Mouse (Mus musculus) hindbrain, postnatal 0 days (tissue): ENCODE data around the gene Hist2h2ab. TPM values are rescaled to one million over a fixed set of nuclear protein-coding genes. Genes with fewer than 3 reads are reported as not detected.
"Not testable (repeated sequence)": the region's sequence is repeated elsewhere in the genome, so short reads cannot be mapped to it uniquely, and the experiment has no call there.

ENCODE experiments used
- ATAC-seq: fragments of 200-750 bp; cut with Nextera tagmentation; 2 replicates; pipeline ENCODE4 v1.8.0; 2017; ENCODE audit warnings: mild to moderate bottlenecking, moderate TSS enrichment, moderate library complexity
- DNase-seq: peaks from one replicate; pipeline ENCODE4 v3.0.0-alpha.2; 2015; ENCODE audit warnings: low spot score
- H3K27ac ChIP-seq: fragments of 300-500 bp; sonication (generic); 2 replicates; pipeline ENCODE4 v1.5.1; 2014; ENCODE audit warnings: mild to moderate bottlenecking
- H3K27me3 ChIP-seq: fragments of 300-500 bp; sonication (generic); 2 replicates; pipeline ENCODE4 v1.6.1; 2014; ENCODE audit warnings: low read length, mixed read lengths; ENCODE audit not compliant: insufficient read depth
- H3K36me3 ChIP-seq: fragments of 300-500 bp; sonication (generic); 2 replicates; pipeline ENCODE4 v1.6.1; 2014; ENCODE audit warnings: low read length, mixed read lengths; ENCODE audit not compliant: insufficient read depth
- H3K4me1 ChIP-seq: fragments of 300-500 bp; sonication (generic); 2 replicates; pipeline ENCODE4 v1.6.1; 2014; ENCODE audit warnings: antibody characterized with exemption, low read length, mixed read lengths; ENCODE audit not compliant: insufficient read depth
- H3K4me2 ChIP-seq: fragments of 300-500 bp; sonication (generic); 2 replicates; pipeline ENCODE4 v1.6.1; 2014; ENCODE audit warnings: low read depth, mild to moderate bottlenecking, low read length, moderate library complexity, mixed read lengths
- H3K4me3 ChIP-seq: fragments of 300-500 bp; sonication (generic); 2 replicates; pipeline ENCODE4 v1.5.1; 2014; ENCODE audit warnings: low read length
- H3K9ac ChIP-seq: fragments of 300-500 bp; sonication (generic); replicated peaks from 2 replicates; pipeline ENCODE4 v1.6.1; 2014; ENCODE audit warnings: mild to moderate bottlenecking, low read length, moderate library complexity, mixed read lengths
- H3K9me3 ChIP-seq: fragments of 300-500 bp; sonication (generic); 2 replicates; pipeline ENCODE4 v1.6.1; 2016; ENCODE audit warnings: low read length, mixed read lengths
- CTCF ChIP-seq: IDR thresholded peaks from 2 replicates; pipeline ENCODE4 v1.5.1; 2016; ENCODE audit warnings: antibody characterized with exemption, control low read depth, low read depth
- WGBS: fragments of 180-500 bp; shearing (Covaris S2); extraction: QIAGEN DNeasy Blood & Tissue Kit; methylation state at CpG from one replicate; pipeline ENCODE4 v1.1.7; 2014; 5-methylcytosine and 5-hydroxymethylcytosine counted together
- polyA plus RNA-seq: library from polyadenylated mRNA; unstranded; fragments of >200 nt; fragmentation: Nextera tagmentation; extraction: Ambion mirVana; gene quantifications from 2 replicates; pipeline ENCODE4 v1.2.1, GENCODE M21; 2015
- total RNA-seq: library from RNA; depleted of rRNA; stranded (reverse); fragments of >200 nt; gene quantifications from 2 replicates; pipeline ENCODE4 v1.2.3, GENCODE M21; 2014

The Hist2h2ab gene
- total and polyA plus RNA-seq, 2 experiments from 2014 or later: 161 TPM; not detected in 1

DNA sequence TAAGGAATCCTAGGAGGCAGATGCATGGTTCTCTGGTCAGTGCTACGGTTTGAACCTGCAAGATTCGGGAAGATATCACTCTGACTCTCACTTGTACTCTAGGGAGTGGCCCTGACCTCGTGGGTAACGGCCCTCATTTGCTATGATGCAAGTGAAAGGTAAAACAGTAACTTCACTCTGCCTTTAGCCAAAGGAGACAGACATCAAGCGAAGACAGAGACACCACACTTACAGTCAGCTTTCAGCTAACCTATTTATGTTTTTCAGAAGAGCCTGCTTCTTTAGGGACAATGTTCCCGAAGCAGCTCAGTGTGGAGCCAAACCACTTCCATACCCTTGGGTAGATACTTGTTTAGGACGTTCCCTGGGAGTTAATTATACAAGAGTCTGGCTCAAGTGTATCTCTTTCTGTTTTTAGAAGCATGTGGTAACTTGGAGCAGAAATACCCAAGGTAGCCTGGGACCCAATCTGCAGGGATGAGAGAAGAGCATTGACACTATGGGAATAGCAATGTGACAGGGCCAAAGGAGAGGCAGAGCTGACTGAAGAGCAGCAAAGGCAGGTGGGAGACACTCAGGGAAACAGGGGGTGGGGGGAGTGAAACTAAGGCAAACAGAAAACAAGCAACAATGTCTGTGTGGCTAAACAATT lies 24.4 kb downstream of the Hist2h2ab start:
- Histone ChIP-seq H3K4me2 (peak overlapping the region; percentile 64), H3K4me3 (no peak overlapping the region), H3K4me1 (no peaks in the 10 kb centered on the region), H3K27ac (peak overlapping the region; percentile 94; the same call in 1 of the 2 replicates), H3K9ac (peak overlapping the region; percentile 67; the same call in 1 of the 2 replicates), H3K27me3 (no peaks in the 10 kb centered on the region), H3K9me3 (no peaks in the 10 kb centered on the region), H3K36me3 (no peaks in the 10 kb centered on the region)
- TF ChIP-seq CTCF: no peak
- no peak for ATAC-seq
- no peak for DNase-seq
- 79% methylated on average over 7 of the region's 7 CpGs for WGBS

DNA sequence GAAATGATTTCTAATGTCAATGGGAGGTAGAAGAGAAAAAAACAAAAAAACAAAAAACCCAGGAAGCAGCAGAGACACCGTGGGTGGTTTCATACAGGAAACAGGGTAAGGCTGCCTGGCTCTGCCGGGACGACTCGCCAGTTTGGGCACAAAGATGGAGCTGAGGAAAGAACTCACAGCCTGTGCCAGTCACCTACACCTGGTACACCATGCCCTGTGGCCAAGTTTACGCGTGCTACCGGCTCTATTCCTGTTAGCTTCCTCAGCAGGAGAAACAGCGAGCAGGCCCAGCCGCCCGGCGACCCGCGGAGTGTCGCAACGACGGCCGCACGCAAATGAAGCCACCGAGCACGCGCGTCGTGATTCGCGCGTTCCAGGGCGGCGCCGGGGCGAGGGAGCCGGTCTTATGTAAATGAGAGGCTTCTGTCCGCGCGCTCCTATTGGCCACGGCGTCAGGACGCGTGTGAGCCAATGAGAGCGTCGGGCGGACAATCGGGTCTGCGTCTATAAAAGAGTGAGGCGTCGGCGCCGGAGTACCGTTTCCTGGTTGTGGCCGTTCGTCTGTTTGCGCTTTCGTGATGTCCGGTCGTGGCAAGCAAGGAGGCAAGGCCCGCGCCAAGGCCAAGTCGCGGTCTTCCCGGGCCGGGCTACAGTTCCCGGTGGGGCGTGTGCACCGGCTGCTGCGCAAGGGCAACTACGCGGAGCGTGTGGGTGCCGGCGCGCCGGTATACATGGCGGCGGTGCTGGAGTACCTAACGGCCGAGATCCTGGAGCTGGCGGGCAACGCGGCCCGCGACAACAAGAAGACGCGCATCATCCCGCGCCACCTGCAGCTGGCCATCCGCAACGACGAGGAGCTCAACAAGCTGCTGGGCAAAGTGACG lies 25.6 kb downstream of the Hist2h2ab start, which contains the start of gene Hist2h2aa1:
Gene Hist2h2aa1 (plus strand): TSS at position 495 of the 884 bp plus-strand sequence.
- not testable (repeated sequence) for H3K4me1 ChIP-seq, H3K9me3 ChIP-seq, H3K36me3 ChIP-seq, H3K27me3 ChIP-seq
- ATAC-seq (peak; percentile 93), DNase-seq (peak; percentile 66)
- H3K4me2 ChIP-seq: peak within 1 kb of the TSS; percentile 64
- WGBS: under 1% methylated on average over 27 of the region's 88 CpGs
- peak within 1 kb of the TSS; percentile 94 for H3K27ac ChIP-seq
- H3K4me3 ChIP-seq: peak within 1 kb of the TSS; percentile 50
- peak within 1 kb of the TSS; percentile 67 for H3K9ac ChIP-seq

DNA sequence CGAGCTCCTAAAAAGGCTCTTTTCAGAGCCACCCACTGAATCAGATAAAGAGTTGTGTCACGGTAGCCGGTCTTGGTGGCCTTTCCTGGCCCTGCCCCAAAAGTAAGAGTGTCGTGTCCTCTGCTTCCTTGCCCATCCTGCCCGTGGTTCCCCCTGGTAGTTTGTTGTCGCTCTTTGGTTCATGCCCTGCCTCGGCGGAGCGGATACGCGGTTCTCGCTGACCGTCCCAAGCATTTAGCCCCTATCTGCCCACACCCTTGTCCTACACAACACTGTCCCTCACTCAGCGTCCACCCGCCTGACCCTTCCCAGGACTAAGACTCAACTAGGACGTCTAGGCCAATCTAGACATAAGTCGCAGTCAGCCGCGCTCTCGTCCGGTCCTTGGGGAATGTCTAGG lies 26.4 kb downstream of the Hist2h2ab start:
- not testable (repeated sequence) for H3K36me3 ChIP-seq, ATAC-seq, H3K9ac ChIP-seq, DNase-seq, H3K9me3 ChIP-seq, H3K4me1 ChIP-seq, H3K27me3 ChIP-seq
- WGBS: 0% methylated on average over 10 of the region's 21 CpGs
- peak overlapping the region; percentile 27; the same call in 1 of the 2 replicates for H3K4me3 ChIP-seq
- peak overlapping the region; percentile 68; the same call in 1 of the 2 replicates for H3K27ac ChIP-seq
- 0 out of 2 replicates have a peak overlapping the region, but pooled peaks have one; percentile 30 for H3K4me2 ChIP-seq

DNA sequence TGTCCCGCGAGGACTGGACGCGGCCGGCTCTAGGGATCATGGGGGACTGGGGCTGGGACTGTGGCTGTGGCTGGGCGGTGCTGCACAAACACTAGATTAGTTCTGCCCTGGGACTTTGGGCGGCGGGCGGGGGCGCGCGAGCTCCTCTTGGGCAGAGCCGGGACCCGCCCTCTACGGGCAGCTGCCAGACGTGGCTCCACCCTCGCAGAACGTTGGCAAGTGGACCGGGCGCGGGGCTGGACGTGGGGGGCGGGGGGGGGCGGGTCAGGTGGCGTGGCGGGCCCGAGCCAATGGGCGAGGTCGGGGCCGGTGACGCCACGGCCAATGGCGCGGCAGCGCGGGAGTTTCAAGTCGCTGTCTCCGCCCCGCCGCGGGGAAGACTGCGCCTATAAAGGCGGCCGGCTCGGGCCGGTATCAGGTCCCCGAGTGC lies 26.8 kb downstream of the Hist2h2ab start, which contains the start of gene Hist2h3c1:
Gene Hist2h3c1 (plus strand): TSS at position 259 of the 430 bp plus-strand sequence.
- H3K4me1 ChIP-seq: not testable (repeated sequence)
- WGBS: no CpG with 5 or more reads among the region's 47 CpGs
- peak within 1 kb of the TSS; percentile 24; the same call in 1 of the 2 replicates for H3K9ac ChIP-seq

DNA sequence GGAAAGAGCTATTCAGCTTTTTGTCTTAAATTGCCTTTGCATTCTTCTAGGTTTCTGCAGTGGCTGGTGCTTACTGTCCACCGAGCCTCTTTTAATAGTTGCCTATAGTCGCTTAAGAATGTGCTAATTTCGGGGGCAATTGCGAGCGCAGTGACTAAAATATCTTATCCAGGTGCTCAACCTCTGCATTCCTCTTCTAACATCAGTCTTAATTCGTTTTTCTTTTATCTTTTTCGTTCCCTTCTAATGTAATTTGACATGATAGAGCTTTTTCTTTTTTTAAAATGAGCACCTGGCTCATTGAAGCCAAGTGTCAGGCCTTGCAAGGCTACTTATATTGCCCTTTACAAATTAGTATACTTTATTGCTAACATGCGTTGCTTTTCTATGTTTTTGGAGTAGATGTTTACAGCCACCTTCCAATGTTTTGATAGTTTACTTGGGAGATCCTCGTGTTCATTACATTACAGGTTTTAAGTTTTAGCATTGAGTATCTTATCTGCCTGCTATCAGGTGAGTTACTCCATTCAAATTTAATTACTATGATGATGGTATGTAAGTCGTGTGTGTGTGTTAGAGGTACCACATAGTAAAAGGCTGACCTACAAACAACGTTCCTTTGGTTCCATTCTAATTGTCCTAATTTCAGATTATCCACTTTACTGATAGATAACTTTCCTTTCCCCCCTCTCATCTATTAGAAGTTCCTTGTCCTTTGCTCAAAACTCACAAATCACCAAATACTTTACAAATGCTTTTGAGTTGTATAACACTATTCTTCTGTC lies 27.9 kb downstream of the Hist2h2ab start:
- DNase-seq (no peak), ATAC-seq (no peak)
- Histone ChIP-seq H3K9ac (peak overlapping the region; percentile 24; the same call in 1 of the 2 replicates), H3K4me1 (no peaks in the 10 kb centered on the region), H3K27ac (no peak overlapping the region), H3K4me2 (peak overlapping the region; percentile 51), H3K9me3 (no peaks in the 10 kb centered on the region), H3K4me3 (peak overlapping the region; percentile 28), H3K36me3 (no peaks in the 10 kb centered on the region), H3K27me3 (no peaks in the 10 kb centered on the region)
- no peak for TF ChIP-seq CTCF
- 11% methylated on average over 11 of the region's 11 CpGs for whole genome bisulfite sequencing

More for the DNA sequence above, 26.8 kb downstream of the Hist2h2ab start, which contains the start of gene Hist2h3c1:
- ATAC-seq: peak; percentile 93
- DNase-seq, H3K27me3 ChIP-seq, H3K36me3 ChIP-seq, H3K9me3 ChIP-seq: not testable (repeated sequence)
- Histone ChIP-seq H3K27ac (peak within 1 kb of the TSS; percentile 68; the same call in 1 of the 2 replicates), H3K4me3 (peak within 1 kb of the TSS; percentile 28), H3K4me2 (peak within 1 kb of the TSS; percentile 51)
